Mouse (Mus musculus) limb, embryonic 12.5 days (tissue): Measurements from ENCODE around the gene Esr2. TPM values are rescaled to one million over a fixed set of nuclear protein-coding genes. Genes with fewer than 3 reads are reported as not detected.
A peak's percentile ranks its signal among the peaks of the same experiment; 100 is the strongest.
"Not testable (repeated sequence)": the region's sequence is repeated elsewhere in the genome, so short reads cannot be mapped to it uniquely, and the experiment has no call there.

Source experiments
- ATAC-seq: fragments of 200-750 bp; cut with Nextera tagmentation; 2 replicates; pipeline ENCODE4 v1.8.0; 2017; ENCODE audit warnings: low read depth, moderate TSS enrichment; ENCODE audit not compliant: insufficient number of reproducible peaks, insufficient read depth, low FRiP score, low TSS enrichment
- H3K27ac ChIP-seq: fragments of 300-500 bp; sonication (generic); 2 replicates; pipeline ENCODE4 v1.5.1; 2016; ENCODE audit warnings: mild to moderate bottlenecking, moderate library complexity
- H3K27me3 ChIP-seq: fragments of 300-500 bp; sonication (generic); 2 replicates; pipeline ENCODE4 v1.6.1; 2016; ENCODE audit warnings: mild to moderate bottlenecking, moderate library complexity
- H3K36me3 ChIP-seq: fragments of 300-500 bp; sonication (generic); 2 replicates; pipeline ENCODE4 v1.6.1; 2016; ENCODE audit warnings: mild to moderate bottlenecking, moderate library complexity
- H3K4me1 ChIP-seq: fragments of 300-500 bp; sonication (generic); replicated peaks from 2 replicates; pipeline ENCODE4 v1.6.1; 2016
- H3K4me2 ChIP-seq: fragments of 300-500 bp; sonication (generic); 2 replicates; pipeline ENCODE4 v1.6.1; 2016; ENCODE audit warnings: mild to moderate bottlenecking, moderate library complexity
- H3K4me3 ChIP-seq: fragments of 300-500 bp; sonication (generic); replicated peaks from 2 replicates; pipeline ENCODE4 v1.5.1; 2016; ENCODE audit warnings: mild to moderate bottlenecking
- H3K9ac ChIP-seq: fragments of 300-500 bp; sonication (generic); replicated peaks from 2 replicates; pipeline ENCODE4 v1.6.1; 2016; ENCODE audit warnings: mild to moderate bottlenecking, moderate library complexity
- H3K9me3 ChIP-seq: fragments of 300-500 bp; sonication (generic); 2 replicates; pipeline ENCODE4 v1.6.1; 2016; ENCODE audit warnings: mild to moderate bottlenecking, moderate library complexity
- WGBS: fragments of 180-500 bp; shearing (Covaris S2); methylation state at CpG from one replicate; pipeline ENCODE4 v1.1.7; 2016; 5-methylcytosine and 5-hydroxymethylcytosine counted together
- polyA plus RNA-seq: library from polyadenylated mRNA; unstranded; fragments of >200 nt; fragmentation: Nextera tagmentation; extraction: Ambion mirVana; gene quantifications from 2 replicates; pipeline ENCODE4 v1.2.1, GENCODE M21; 2016

The Esr2 gene
- polyA plus RNA-seq, 1 experiment from 2014 or later = 0.19 TPM

DNA sequence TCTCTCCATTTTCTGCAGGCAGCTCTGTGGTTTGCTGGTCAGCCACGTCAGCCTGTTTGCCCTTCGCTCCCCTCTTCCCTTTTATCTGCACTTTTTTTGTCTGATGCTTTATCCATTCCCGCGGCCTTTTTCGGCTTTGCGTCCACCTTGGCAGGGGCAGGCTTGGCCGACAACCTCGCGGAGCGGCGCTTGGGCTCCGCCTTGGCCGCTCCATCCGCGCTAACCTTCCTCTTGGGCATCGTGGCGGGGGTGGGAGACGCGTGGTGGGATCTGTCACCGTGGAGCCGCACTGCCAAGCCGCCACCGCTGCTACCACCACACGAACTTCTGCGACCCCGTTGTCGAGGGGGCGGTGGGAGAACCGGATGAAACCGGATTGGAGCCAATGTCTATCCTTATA, 24.7 kb downstream of the Esr2 start:
- H3K9ac ChIP-seq = peak overlapping the region; percentile 45; the same call in 1 of the 2 replicates
- H3K27ac ChIP-seq, H3K9me3 ChIP-seq, H3K4me1 ChIP-seq, ATAC-seq, H3K36me3 ChIP-seq: not testable (repeated sequence)
- H3K4me3 ChIP-seq = peak overlapping the region; percentile 38
- peak overlapping the region; percentile 60 for H3K4me2 ChIP-seq
- H3K27me3 ChIP-seq = peaks cover 17% of the 10 kb centered on the region
- 16% methylated on average over 30 of the region's 30 CpGs for WGBS

DNA sequence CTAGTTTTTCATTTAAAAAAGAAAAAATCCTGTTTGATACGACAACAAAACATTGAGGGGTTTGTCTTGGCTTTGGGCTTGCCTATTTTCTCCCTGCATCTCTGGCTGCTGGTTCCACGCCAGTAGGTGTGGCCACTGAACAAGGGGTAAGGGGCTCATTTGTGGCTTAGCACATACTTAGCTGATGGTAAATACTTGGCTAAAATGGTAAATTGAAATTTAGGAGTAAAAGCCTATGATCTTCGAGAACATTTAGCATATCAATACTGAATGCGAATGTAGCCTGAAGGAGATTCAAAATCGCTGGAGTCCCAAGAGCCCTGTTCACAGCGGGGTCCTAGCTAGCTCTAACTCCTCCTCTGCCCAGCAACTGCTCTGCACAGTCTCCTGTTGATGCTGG, 40.4 kb downstream of the Esr2 start:
- Histone ChIP-seq H3K9ac (no peak overlapping the region), H3K9me3 (no peaks in the 10 kb centered on the region), H3K4me1 (no peaks in the 10 kb centered on the region), H3K4me3 (no peak overlapping the region), H3K36me3 (no peaks in the 10 kb centered on the region), H3K4me2 (no peak overlapping the region), H3K27me3 (no peaks in the 10 kb centered on the region), H3K27ac (no peak overlapping the region)
- no peak for ATAC-seq
- WGBS = 45% methylated on average over 6 of the region's 6 CpGs

DNA sequence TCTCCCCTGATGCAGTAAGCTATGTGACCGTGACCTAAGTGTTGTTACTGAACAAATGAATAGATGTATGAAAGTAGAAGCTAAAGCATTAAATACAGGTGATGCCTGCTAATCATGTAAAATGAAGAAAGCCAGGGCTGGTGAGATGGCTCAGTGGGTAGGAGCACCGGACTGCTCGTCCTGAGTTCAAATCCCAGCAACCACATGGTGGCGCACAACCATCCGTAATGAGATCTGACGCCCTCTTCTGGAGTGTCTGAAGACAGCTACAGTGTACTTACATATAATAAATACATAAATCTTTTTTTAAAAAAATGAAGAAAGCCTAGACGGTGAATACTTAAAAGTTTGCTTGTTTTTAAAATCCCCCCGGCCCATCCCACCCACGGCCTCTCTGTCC, 44.0 kb downstream of the Esr2 start:
- H3K4me1 ChIP-seq, ATAC-seq: not testable (repeated sequence)

GRCm38 (mm10) chr12:76132591-76132990, 44.5 kb downstream of the Esr2 start:
- no peaks in the 10 kb centered on the region for H3K9me3 ChIP-seq

More for the DNA sequence above, 44.0 kb downstream of the Esr2 start:
- H3K4me2 ChIP-seq, H3K9ac ChIP-seq, H3K27ac ChIP-seq, H3K36me3 ChIP-seq, H3K4me3 ChIP-seq, H3K9me3 ChIP-seq, H3K27me3 ChIP-seq: not testable (repeated sequence)
- 86% methylated on average over 9 of the region's 9 CpGs for WGBS

DNA sequence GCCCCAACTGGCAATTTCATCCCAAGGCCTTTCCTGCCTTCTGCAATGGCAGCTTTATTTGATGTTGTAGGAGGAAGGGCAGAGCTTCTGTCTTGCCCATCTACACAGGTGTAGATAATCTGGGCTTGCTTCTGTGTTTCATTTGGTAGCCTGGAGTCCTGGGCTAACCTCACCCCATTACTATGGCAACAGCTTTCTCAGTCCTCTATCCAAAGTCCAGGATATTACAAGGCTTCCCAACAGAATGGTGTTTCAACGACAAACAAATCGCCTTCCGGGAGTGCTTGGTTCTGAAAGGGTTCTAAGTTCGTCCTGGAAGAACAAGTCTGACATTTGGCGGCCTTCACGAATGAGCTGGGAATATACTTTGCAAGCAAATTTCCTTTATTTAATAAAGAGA, 46.2 kb downstream of the Esr2 start:
- no peaks in the 10 kb centered on the region for H3K4me1 ChIP-seq
- no peaks in the 10 kb centered on the region for H3K36me3 ChIP-seq
- no peaks in the 10 kb centered on the region for H3K9me3 ChIP-seq
- no peak overlapping the region for H3K4me3 ChIP-seq
- no peak overlapping the region for H3K9ac ChIP-seq
- ATAC-seq = no peak
- no peaks in the 10 kb centered on the region for H3K27me3 ChIP-seq
- H3K27ac ChIP-seq = no peak overlapping the region
- no peak overlapping the region for H3K4me2 ChIP-seq
- WGBS = 87% methylated on average over 6 of the region's 6 CpGs

More at GRCm38 (mm10) chr12:76132591-76132990, 44.5 kb downstream of the Esr2 start:
- Histone ChIP-seq H3K27me3 (no peaks in the 10 kb centered on the region), H3K9ac (no peak overlapping the region), H3K4me3 (no peak overlapping the region), H3K4me2 (no peak overlapping the region), H3K4me1 (no peaks in the 10 kb centered on the region), H3K36me3 (no peaks in the 10 kb centered on the region), H3K27ac (no peak overlapping the region)
- no peak for ATAC-seq
- WGBS = 79% methylated on average over 4 of the region's 4 CpGs

GRCm38 (mm10) chr12:76130281-76130680, 46.8 kb downstream of the Esr2 start:
- no peak overlapping the region for H3K9ac ChIP-seq
- H3K36me3 ChIP-seq = no peaks in the 10 kb centered on the region
- H3K27ac ChIP-seq = no peak overlapping the region
- H3K4me1 ChIP-seq = no peaks in the 10 kb centered on the region
- no peak overlapping the region for H3K4me3 ChIP-seq
- WGBS = 25% methylated on average over 4 of the region's 4 CpGs
- no peaks in the 10 kb centered on the region for H3K9me3 ChIP-seq
- no peaks in the 10 kb centered on the region for H3K27me3 ChIP-seq
- no peak overlapping the region for H3K4me2 ChIP-seq
- ATAC-seq = no peak

DNA sequence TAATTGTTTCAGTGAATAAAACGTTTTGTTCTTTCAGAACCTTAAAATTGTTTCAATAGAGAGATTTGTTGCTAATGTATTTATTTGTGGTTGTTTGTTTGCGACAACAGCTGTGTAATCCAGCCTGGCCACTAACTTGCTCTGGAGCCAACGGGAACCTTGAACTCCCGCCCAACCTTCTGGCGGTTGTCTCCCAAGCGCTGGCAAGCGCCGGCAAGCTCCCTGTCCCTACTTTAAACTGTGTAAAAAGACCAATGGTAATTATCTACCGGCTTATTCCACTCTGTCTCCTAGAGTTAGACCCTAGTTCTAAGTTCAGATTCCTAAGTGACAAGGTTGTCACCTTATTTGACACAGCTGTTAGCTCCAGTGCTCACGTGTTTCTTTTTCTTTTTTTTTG, 48.2 kb downstream of the Esr2 start:
- 82% methylated on average over 10 of the region's 10 CpGs for WGBS
- Histone ChIP-seq H3K36me3 (no peaks in the 10 kb centered on the region), H3K27ac (no peak overlapping the region), H3K4me1 (no peaks in the 10 kb centered on the region), H3K9ac (no peak overlapping the region), H3K4me2 (no peak overlapping the region), H3K27me3 (no peaks in the 10 kb centered on the region), H3K9me3 (no peaks in the 10 kb centered on the region), H3K4me3 (no peak overlapping the region)
- no peak for ATAC-seq

- Histone ChIP-seq H3K4me1 (no peaks in the 10 kb centered on the region), H3K9me3 (no peaks in the 10 kb centered on the region), H3K4me3 (no peak overlapping the region), H3K36me3 (no peaks in the 10 kb centered on the region), H3K27me3 (no peaks in the 10 kb centered on the region), H3K9ac (no peak overlapping the region), H3K27ac (no peak overlapping the region), H3K4me2 (no peak overlapping the region)
- WGBS = 50% methylated on average over 3 of the region's 3 CpGs
- no peak for ATAC-seq
These were observed 48.8 kb downstream of the Esr2 start for GRCm38 (mm10) chr12:76128306-76128705.

DNA sequence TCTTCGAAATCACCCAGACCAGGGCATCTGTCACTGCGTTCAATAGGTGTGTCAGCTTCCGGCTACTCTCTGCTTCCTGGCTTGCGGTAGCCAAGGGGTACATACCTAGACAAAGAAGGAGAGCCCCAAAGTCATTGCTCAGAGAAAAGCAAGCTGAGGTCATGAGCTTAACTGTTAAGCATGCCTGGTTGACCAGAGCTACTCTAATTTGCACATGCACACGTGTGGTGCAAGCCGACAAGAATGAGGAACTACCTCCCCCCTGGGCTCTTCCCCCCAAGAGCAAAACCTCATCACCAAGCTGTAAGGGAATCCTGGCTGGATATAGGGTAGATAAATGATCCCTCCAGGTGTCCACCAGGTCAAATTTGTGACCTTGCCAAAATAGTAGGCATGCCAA, 53.8 kb downstream of the Esr2 start:
- 86% methylated on average over 6 of the region's 6 CpGs for WGBS
- H3K27ac ChIP-seq = no peak overlapping the region
- no peak overlapping the region for H3K9ac ChIP-seq
- ATAC-seq = no peak
- no peak overlapping the region for H3K4me2 ChIP-seq
- no peaks in the 10 kb centered on the region for H3K36me3 ChIP-seq
- no peaks in the 10 kb centered on the region for H3K9me3 ChIP-seq
- no peaks in the 10 kb centered on the region for H3K4me1 ChIP-seq
- no peak overlapping the region for H3K4me3 ChIP-seq
- no peaks in the 10 kb centered on the region for H3K27me3 ChIP-seq

DNA sequence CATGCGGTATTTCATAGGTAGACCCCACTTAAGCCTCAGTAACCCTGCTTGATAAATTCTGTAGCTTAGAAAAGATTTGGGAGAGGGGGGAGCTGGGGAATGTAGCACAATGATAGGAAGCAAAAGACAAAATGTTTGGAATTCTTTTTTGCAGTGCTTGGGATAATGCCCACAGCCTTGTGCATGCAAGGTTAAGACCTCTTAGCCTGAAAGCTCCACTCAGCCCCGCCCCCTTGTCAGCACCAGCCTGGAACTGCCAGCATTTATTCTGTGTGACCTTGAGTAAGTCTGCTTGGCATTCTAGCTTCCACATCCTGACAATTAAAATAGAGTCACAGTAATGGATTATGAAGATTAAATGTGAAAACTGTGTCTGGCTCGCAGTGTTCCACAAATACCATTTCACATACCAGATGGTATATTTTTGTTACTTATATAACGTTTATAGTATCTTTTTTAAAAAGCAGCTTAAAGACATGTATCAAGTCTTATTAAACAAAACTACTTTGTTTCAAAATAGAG, 59.4 kb downstream of the Esr2 start:
- H3K27me3 ChIP-seq = no peaks in the 10 kb centered on the region
- no peaks in the 10 kb centered on the region for H3K4me1 ChIP-seq
- H3K4me3 ChIP-seq = no peak overlapping the region
- WGBS = 71% methylated on average over 4 of the region's 4 CpGs
- no peak overlapping the region for H3K9ac ChIP-seq
- no peak overlapping the region for H3K27ac ChIP-seq
- ATAC-seq = no peak
- no peak overlapping the region for H3K4me2 ChIP-seq
- H3K36me3 ChIP-seq = no peaks in the 10 kb centered on the region; the same call in 1 of the 2 replicates
- no peaks in the 10 kb centered on the region for H3K9me3 ChIP-seq

DNA sequence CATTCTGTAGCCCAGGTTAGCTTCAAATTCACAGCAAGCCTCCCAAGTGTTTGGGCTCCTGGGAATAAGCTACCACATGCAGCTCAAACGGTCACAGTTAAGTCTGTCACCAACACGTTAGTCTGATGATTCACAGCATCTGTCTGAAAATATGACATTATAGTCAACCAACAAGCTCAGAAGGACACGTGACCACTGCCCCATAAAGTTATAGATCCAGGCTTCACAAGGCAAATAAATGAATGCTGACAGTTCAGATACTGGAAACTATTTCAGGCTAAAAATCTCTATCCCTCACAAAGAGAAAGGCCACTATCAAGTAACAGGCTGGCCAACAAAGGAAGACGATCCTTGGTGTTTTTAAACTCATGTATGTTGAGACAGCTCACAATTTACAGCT, 60.5 kb downstream of the Esr2 start:
- peaks cover 3% of the 10 kb centered on the region; the same call in 1 of the 2 replicates for H3K36me3 ChIP-seq
- ATAC-seq = no peak
- 75% methylated on average over 4 of the region's 4 CpGs for WGBS
- H3K9ac ChIP-seq = no peak overlapping the region
- no peaks in the 10 kb centered on the region for H3K9me3 ChIP-seq
- no peak overlapping the region for H3K27ac ChIP-seq
- H3K4me2 ChIP-seq = no peak overlapping the region
- no peaks in the 10 kb centered on the region for H3K4me1 ChIP-seq
- no peaks in the 10 kb centered on the region for H3K27me3 ChIP-seq
- H3K4me3 ChIP-seq = no peak overlapping the region

GRCm38 (mm10) chr12:76111046-76111445, 66.0 kb downstream of the Esr2 start:
- no peak overlapping the region for H3K4me3 ChIP-seq
- H3K36me3 ChIP-seq = peaks cover 54% of the 10 kb centered on the region
- no peak overlapping the region for H3K4me2 ChIP-seq
- no peak overlapping the region for H3K27ac ChIP-seq
- H3K4me1 ChIP-seq = no peaks in the 10 kb centered on the region
- no peak for ATAC-seq
- 90% methylated on average over 3 of the region's 3 CpGs for WGBS
- no peak overlapping the region for H3K9ac ChIP-seq
- H3K27me3 ChIP-seq = no peaks in the 10 kb centered on the region
- no peaks in the 10 kb centered on the region for H3K9me3 ChIP-seq
